Mouse (Mus musculus) CH12.LX (cell line): ENCODE data around the gene Abca7. TPM values are rescaled to one million over a fixed set of nuclear protein-coding genes. Genes with fewer than 3 reads are reported as not detected.

Experiments used
- DNase-seq: peaks from one replicate; pipeline ENCODE4 v3.0.0-alpha.2; 2013; ENCODE audit errors: extremely low read depth
- H3K27ac ChIP-seq: 2 replicates; pipeline ENCODE4 v1.5.1; 2012; ENCODE audit warnings: low read depth, mild to moderate bottlenecking, control low read depth, moderate library complexity; ENCODE audit not compliant: insufficient read depth
- H3K27me3 ChIP-seq: replicated peaks from 2 replicates; pipeline ENCODE3; 2012; ENCODE audit warnings: inconsistent platforms
- H3K36me3 ChIP-seq, 2 experiments: replicated peaks in 1 of 2; 2 replicates each; pipeline versions ENCODE3 to v1.6.1; 2012; ENCODE audit warnings: inconsistent platforms in 1 of 2, low read length in 1 of 2, mild to moderate bottlenecking in 1 of 2, mixed read lengths in 1 of 2, moderate library complexity in 1 of 2; ENCODE audit not compliant: control insufficient read depth in 1 of 2, insufficient read depth in 1 of 2
- H3K4me1 ChIP-seq, 2 experiments: 2 replicates each; pipeline ENCODE4 v1.6.1; 2012; ENCODE audit warnings: inconsistent platforms in 1 of 2, moderate library complexity in 1 of 2; ENCODE audit not compliant: insufficient read depth in 2 of 2, control insufficient read depth in 1 of 2
- H3K4me2 ChIP-seq: 2 replicates; pipeline ENCODE4 v1.6.1; 2012; ENCODE audit warnings: low read depth, mild to moderate bottlenecking, control low read depth; ENCODE audit not compliant: poor library complexity, insufficient read depth, severe bottlenecking
- H3K4me3 ChIP-seq, 3 experiments: fragments of 150-350 bp in 1 of 3; sonication (generic) in 1 of 3; replicated peaks in 1 of 3; 2 replicates each; pipeline versions ENCODE3 to v1.5.1; 2011 to 2012; ENCODE audit warnings: low read depth in 2 of 3, low read length in 2 of 3, mild to moderate bottlenecking in 2 of 3, moderate library complexity in 2 of 3, control low read depth in 1 of 3, improper control_type of control experiment in 1 of 3, inconsistent platforms in 1 of 3, mixed read lengths in 1 of 3; ENCODE audit not compliant: poor library complexity in 1 of 3
- H3K79me2 ChIP-seq: replicated peaks from 2 replicates; pipeline ENCODE4 v1.6.1; 2012; ENCODE audit warnings: mild to moderate bottlenecking, moderate library complexity; ENCODE audit not compliant: control insufficient read depth, poor library complexity, insufficient read depth, severe bottlenecking; ENCODE audit errors: extremely low read depth
- H3K9ac ChIP-seq: 2 replicates; pipeline ENCODE4 v1.6.1; 2012; ENCODE audit warnings: low read depth, mild to moderate bottlenecking, control low read depth, moderate library complexity; ENCODE audit not compliant: insufficient read depth
- H3K9me3 ChIP-seq: replicated peaks from 2 replicates; pipeline ENCODE3; 2012; ENCODE audit warnings: low read length, inconsistent platforms, mixed read lengths
- CHD1 ChIP-seq: IDR thresholded peaks from 2 replicates; pipeline ENCODE4 v1.6.1; 2012; ENCODE audit warnings: low read depth, low read length, improper control_type of control experiment, inconsistent platforms
- CTCF ChIP-seq, 2 experiments: IDR thresholded peaks in 1 of 2; conservative IDR thresholded peaks in 1 of 2; 2 replicates each; pipeline ENCODE4 v1.5.1; 2011 to 2012; ENCODE audit warnings: low read depth in 2 of 2, low read length in 2 of 2, improper control_type of control experiment in 1 of 2, inconsistent platforms in 1 of 2, mild to moderate bottlenecking in 1 of 2, moderate library complexity in 1 of 2
- GABPA ChIP-seq: IDR thresholded peaks from 2 replicates; pipeline ENCODE4 v1.6.1; 2012; ENCODE audit warnings: low read depth, low read length, improper control_type of control experiment, inconsistent platforms; ENCODE audit not compliant: insufficient replicate concordance
- HCFC1 ChIP-seq: IDR thresholded peaks from 2 replicates; pipeline ENCODE4 v1.6.1; 2012; ENCODE audit warnings: low read depth, mild to moderate bottlenecking, inconsistent platforms, low read length, improper control_type of control experiment
- IRF4 ChIP-seq: IDR thresholded peaks from 2 replicates; pipeline ENCODE4 v1.6.1; 2014; ENCODE audit warnings: low read depth, mild to moderate bottlenecking, inconsistent platforms, low read length, improper control_type of control experiment
- JUND ChIP-seq: conservative IDR thresholded peaks from 2 replicates; pipeline ENCODE4 v1.6.1; 2011; ENCODE audit warnings: low read depth, low read length, improper control_type of control experiment
- KAT2A ChIP-seq: IDR thresholded peaks from 2 replicates; pipeline ENCODE4 v1.6.1; 2012; ENCODE audit warnings: low read length, improper control_type of control experiment, inconsistent platforms; ENCODE audit not compliant: insufficient replicate concordance
- MAX ChIP-seq: IDR thresholded peaks from 2 replicates; pipeline ENCODE4 v1.6.1; 2011; ENCODE audit warnings: low read length, improper control_type of control experiment
- MEF2A ChIP-seq: IDR thresholded peaks from 2 replicates; pipeline ENCODE4 v1.6.1; 2014; ENCODE audit warnings: low read depth, mild to moderate bottlenecking, inconsistent platforms, low read length, improper control_type of control experiment, borderline replicate concordance
- POLR2A ChIP-seq: IDR thresholded peaks from 2 replicates; pipeline ENCODE4 v1.6.1; 2011; ENCODE audit warnings: low read depth, mild to moderate bottlenecking, improper control_type of control experiment, low read length
- POLR2AphosphoS2 ChIP-seq: IDR thresholded peaks from 2 replicates; pipeline ENCODE4 v1.6.1; 2011; ENCODE audit warnings: low read depth, low read length, improper control_type of control experiment
- RCOR1 ChIP-seq: conservative IDR thresholded peaks from 2 replicates; pipeline ENCODE4 v1.6.1; 2012; ENCODE audit warnings: low read depth, mild to moderate bottlenecking, inconsistent platforms, low read length, improper control_type of control experiment
- SMC3 ChIP-seq: IDR thresholded peaks from 2 replicates; pipeline ENCODE4 v1.6.1; 2011; ENCODE audit warnings: low read depth, low read length, improper control_type of control experiment
- USF2 ChIP-seq: conservative IDR thresholded peaks from 2 replicates; pipeline ENCODE4 v1.6.1; 2011; ENCODE audit warnings: low read depth, low read length, improper control_type of control experiment
- ZC3H11A ChIP-seq: IDR thresholded peaks from 2 replicates; pipeline ENCODE4 v1.6.1; 2012; ENCODE audit warnings: low read depth, mild to moderate bottlenecking, inconsistent platforms, low read length, improper control_type of control experiment
- dilution Hi-C: fragments of 300-500 bp; cut with MboI; formaldehyde crosslinking; loops from 2 replicates; pipeline ENCODE4 v1.14.3; 2020; ENCODE audit warnings: low sequenced_read_pairs; ENCODE audit not compliant: extremely low pct_unique_long_range_greater_than_20kb, extremely low pct_ligation_motif_present
- in situ Hi-C: fragments of 300-500 bp; cut with MboI; formaldehyde crosslinking; loops from 3 replicates; pipeline ENCODE4 v1.14.3; 2019; ENCODE audit warnings: low sequenced_read_pairs, low pct_ligation_motif_present, low pct_unique_long_range_greater_than_20kb, mixed read lengths
- polyA plus RNA-seq: library from polyadenylated mRNA; unstranded; fragments of >175 nt; gene quantifications from 2 replicates; pipeline ENCODE4 v1.2.1, GENCODE M21; 2012; ENCODE audit warnings: low read depth; ENCODE audit not compliant: insufficient read length
- total RNA-seq, 2 experiments: library from RNA; depleted of rRNA; stranded (reverse); fragments of 300-350 nt in 1 of 2; fragments of >200 nt in 1 of 2; gene quantifications; 2 replicates each; pipeline ENCODE4 v1.2.3; 2012 to 2014

The Abca7 gene
- total and polyA plus RNA-seq, 3 experiments: 2.3 to 7.0 (median 6.1) TPM

DNA sequence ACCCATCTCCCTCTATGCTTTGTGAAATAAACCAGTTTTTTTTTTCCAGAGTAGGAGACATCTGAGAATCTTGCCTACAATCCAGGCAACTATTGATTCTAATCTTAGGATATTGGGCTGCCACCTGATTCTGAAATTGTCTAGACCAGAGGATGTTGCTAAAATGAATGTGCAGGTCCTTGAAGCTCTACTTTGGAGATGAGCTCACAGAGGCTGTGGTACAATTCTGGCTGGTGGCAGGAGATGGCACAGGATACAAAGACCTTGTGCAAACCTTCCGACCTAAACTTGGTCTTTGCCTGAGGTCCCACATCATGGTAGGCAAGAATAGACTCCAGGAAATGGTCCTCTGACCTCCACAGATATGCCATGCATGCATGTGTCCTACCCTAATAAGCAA lies 658 bp upstream of the Abca7 start:
- TF ChIP-seq KAT2A (no peak), POLR2A (no peak), HCFC1 (no peak), SMC3 (no peak), POLR2AphosphoS2 (no peak), JUND (no peak), ZC3H11A (no peak), RCOR1 (no peak), USF2 (no peak), MAX (no peak), CHD1 (no peak), MEF2A (no peak), GABPA (no peak), CTCF (conservative IDR thresholded peaks at IDR 0.05 in 1 of 2, IDR thresholded peaks at IDR 0.05 in 1 of 2; ENCODE audit: low read depth in 2 of 2, low read length in 2 of 2) (no peak)
- TF ChIP-seq, all 38 proteins: peak for 0
- H3K4me2 ChIP-seq: no peak overlapping the region
- no peak for DNase-seq
- H3K4me1 ChIP-seq: peaks cover 0 to 22% of the 10 kb centered on the region in 2 experiments; a peak in 2 of 4 replicates
- no peaks in the 10 kb centered on the region for H3K79me2 ChIP-seq
- no peak overlapping the region for H3K9ac ChIP-seq
- H3K9me3 ChIP-seq: peaks cover 14% of the 10 kb centered on the region
- H3K27ac ChIP-seq: no peak overlapping the region
- in situ Hi-C loops: no loop called here
- peaks cover 21 to 67% of the 10 kb centered on the region in 2 experiments for H3K36me3 ChIP-seq
- dilution Hi-C loops: no loop called here
- peak overlapping the region in 1 of 3 experiments; percentile 77 for H3K4me3 ChIP-seq
- no peaks in the 10 kb centered on the region for H3K27me3 ChIP-seq

DNA sequence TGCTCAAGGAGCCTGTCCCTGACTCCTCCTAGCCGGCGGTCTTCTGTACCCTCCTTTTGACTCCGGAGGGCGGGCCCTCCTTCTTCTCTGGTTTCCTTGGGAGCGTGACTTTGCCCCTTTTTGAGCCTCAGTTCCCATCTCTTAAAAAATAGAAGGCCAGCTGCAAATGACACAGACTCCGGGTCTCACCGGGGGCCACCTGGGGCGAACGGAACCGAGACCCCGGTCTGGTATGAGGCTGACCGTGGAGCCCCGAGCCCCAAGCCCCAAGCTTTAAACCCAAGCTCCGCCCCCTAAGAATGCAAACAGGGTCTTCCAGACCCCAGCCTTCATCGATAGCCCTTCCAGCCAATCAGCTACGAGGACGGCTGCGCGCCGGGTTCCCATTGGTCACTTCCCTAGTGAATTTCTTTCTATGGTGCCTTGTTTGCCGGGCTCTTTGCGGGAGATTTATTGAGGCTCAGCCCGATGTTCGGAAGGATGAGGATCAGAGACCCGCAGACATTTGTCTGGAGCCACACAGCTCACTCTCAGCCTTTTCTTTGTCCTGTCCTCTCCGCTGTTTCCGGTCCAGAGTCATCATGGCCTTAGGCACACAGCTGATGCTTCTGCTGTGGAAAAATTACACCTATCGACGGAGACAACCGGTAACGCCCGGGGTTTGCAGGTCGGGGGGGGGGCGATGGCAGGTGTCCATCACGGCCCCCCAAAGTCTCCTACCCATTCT lies 903 bp downstream of the Abca7 start:
- Histone ChIP-seq H3K27ac (no peak overlapping the region), H3K4me3 (peak overlapping the region; percentile 58 to 87 (median 77)), H3K27me3 (no peaks in the 10 kb centered on the region), H3K36me3 (peaks cover 16 to 67% of the 10 kb centered on the region in 2 experiments), H3K9me3 (peaks cover 3% of the 10 kb centered on the region), H3K4me2 (peak overlapping the region; percentile 63), H3K4me1 (peaks cover 0 to 22% of the 10 kb centered on the region in 2 experiments; a peak in 2 of 4 replicates), H3K9ac (peak overlapping the region; percentile 46), H3K79me2 (no peaks in the 10 kb centered on the region)
- dilution Hi-C loops (no loop called here), in situ Hi-C loops (no loop called here)
- peak; percentile 68 for DNase-seq
- TF ChIP-seq CHD1 (no peak), IRF4 (0 out of 2 replicates have a peak, but pooled peaks have one; percentile 3), POLR2A (peak; percentile 26; the same call in 1 of the 2 replicates)
